In the genomic region with DNA sequence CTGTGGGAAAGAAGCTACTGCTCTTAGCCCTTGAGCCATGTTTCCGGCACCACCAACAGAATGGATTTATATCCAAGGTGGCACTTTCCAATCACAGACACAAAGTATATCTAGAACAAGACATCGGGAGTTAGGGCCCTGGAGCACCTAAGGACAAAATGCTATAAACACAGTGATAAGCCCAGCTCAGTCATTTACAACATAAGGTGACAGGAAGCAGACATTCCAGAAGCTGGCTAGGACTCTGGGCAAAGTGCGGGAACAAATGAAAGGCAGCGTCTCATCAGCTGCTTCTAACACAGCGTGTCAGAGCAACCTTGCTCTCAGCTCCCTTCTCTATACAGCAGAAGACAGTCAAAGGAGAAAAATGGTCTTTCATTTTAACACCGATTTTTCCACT, we compare ENCODE assay signal across 18 mouse cellular contexts.
"Had no signal": no experiment of that assay in that cellular context is flagged by ENCODE, and none has a peak within 500 bp of the region (broad histone marks: within the 10 kb centered on the region; RNA-seq: fewer than 3 reads in every experiment).

No protein-coding gene starts in this region.

- H3K9me3 ChIP-seq: liver, embryonic 12.5 days; midbrain, embryonic 12.5 days; neural tube, embryonic 13.5 days; neural tube, embryonic 15.5 days had no signal

- H3K9ac ChIP-seq: liver, embryonic 12.5 days; liver, embryonic 14.5 days; lung, embryonic 14.5 days; midbrain, embryonic 12.5 days; neural tube, embryonic 13.5 days; neural tube, embryonic 15.5 days had no signal

- H3K27me3 ChIP-seq: liver, embryonic 12.5 days; midbrain, embryonic 12.5 days; neural tube, embryonic 13.5 days; neural tube, embryonic 15.5 days had no signal

- H3K4me2 ChIP-seq: liver, embryonic 12.5 days; lung, embryonic 14.5 days; midbrain, embryonic 12.5 days; neural tube, embryonic 13.5 days; neural tube, embryonic 15.5 days had no signal

- DNase-seq: lung, embryonic 14.5 days; lung, postnatal 10 days; lung, postnatal 4 days; midbrain, embryonic 14.5 days; retina, postnatal 1 day; right cerebral cortex, adult 18-20 months; right cerebral cortex, postnatal 25 days; right cerebral cortex, postnatal 4 days; thymus, adult 18-20 months; thymus, postnatal 25 days; thymus, postnatal 4 days had no signal

- H3K36me3 ChIP-seq: neural tube, embryonic 13.5 days; neural tube, embryonic 15.5 days had no signal

- H3K4me3 ChIP-seq: liver, embryonic 12.5 days; midbrain, embryonic 12.5 days; myocyte; neural tube, embryonic 13.5 days; neural tube, embryonic 15.5 days had no signal

- ATAC-seq: liver, embryonic 12.5 days; midbrain, embryonic 16.5 days had no signal

- H3K27ac ChIP-seq: liver, embryonic 12.5 days; liver, embryonic 14.5 days; midbrain, embryonic 12.5 days; neural tube, embryonic 13.5 days; neural tube, embryonic 15.5 days had no signal
